Mouse (Mus musculus) lung, embryonic 16.5 days (tissue): Measurements from ENCODE around the gene Mbtps2. TPM values are rescaled to one million over a fixed set of nuclear protein-coding genes. Genes with fewer than 3 reads are reported as not detected.

ENCODE experiments used
- ATAC-seq: fragments of 200-750 bp; cut with Nextera tagmentation; 2 replicates; pipeline ENCODE4 v1.8.0; 2017; ENCODE audit warnings: low read depth, mild to moderate bottlenecking, moderate library complexity
- H3K27ac ChIP-seq: fragments of 300-500 bp; sonication (generic); 2 replicates; pipeline ENCODE4 v1.5.1; 2014; ENCODE audit warnings: mild to moderate bottlenecking, control low read depth, low read length
- H3K27me3 ChIP-seq: fragments of 300-500 bp; sonication (generic); 2 replicates; pipeline ENCODE4 v1.6.1; 2014; ENCODE audit warnings: low read depth, low read length, mixed read lengths; ENCODE audit not compliant: control insufficient read depth, insufficient read depth
- H3K36me3 ChIP-seq: fragments of 300-500 bp; sonication (generic); 2 replicates; pipeline ENCODE4 v1.6.1; 2014; ENCODE audit warnings: low read length; ENCODE audit not compliant: control insufficient read depth, insufficient read depth
- H3K4me1 ChIP-seq: fragments of 300-500 bp; sonication (generic); replicated peaks from 2 replicates; pipeline ENCODE4 v1.6.1; 2014; ENCODE audit warnings: low read length, mixed read lengths; ENCODE audit not compliant: control insufficient read depth, insufficient read depth
- H3K4me2 ChIP-seq: fragments of 300-500 bp; sonication (generic); 2 replicates; pipeline ENCODE4 v1.6.1; 2014; ENCODE audit warnings: low read depth, low read length, control low read depth
- H3K4me3 ChIP-seq: fragments of 300-500 bp; sonication (generic); 2 replicates; pipeline ENCODE4 v1.5.1; 2014; ENCODE audit warnings: mild to moderate bottlenecking, low read length, control low read depth
- H3K9ac ChIP-seq: fragments of 300-500 bp; sonication (generic); 2 replicates; pipeline ENCODE4 v1.6.1; 2014; ENCODE audit warnings: low read length, control low read depth
- H3K9me3 ChIP-seq: fragments of 300-500 bp; sonication (generic); 2 replicates; pipeline ENCODE4 v1.6.1; 2016; ENCODE audit warnings: low read length; ENCODE audit not compliant: control insufficient read depth
- WGBS: fragments of 180-500 bp; shearing (Covaris S2); extraction: QIAGEN DNeasy Blood & Tissue Kit; methylation state at CpG from one replicate; pipeline ENCODE4 v1.1.7; 2014; 5-methylcytosine and 5-hydroxymethylcytosine counted together
- polyA plus RNA-seq: library from polyadenylated mRNA; unstranded; fragments of >200 nt; fragmentation: Nextera tagmentation; extraction: Ambion mirVana; gene quantifications from 2 replicates; pipeline ENCODE4 v1.2.1, GENCODE M21; 2015

Mbtps2 gene
- polyA plus RNA-seq, 1 experiment from 2014 or later = 22.8 TPM

GRCm38 (mm10) chrX:157491145-157491935, 107.2 kb downstream of the Mbtps2 start:
- Histone ChIP-seq H3K36me3 (no peaks in the 10 kb centered on the region), H3K27ac (peak overlapping the region; percentile 71), H3K4me2 (peak overlapping the region; percentile 57), H3K4me1 (no peaks in the 10 kb centered on the region), H3K9me3 (no peaks in the 10 kb centered on the region), H3K4me3 (peak overlapping the region; percentile 68), H3K9ac (peak overlapping the region; percentile 80), H3K27me3 (no peaks in the 10 kb centered on the region)
- peak; percentile 59 for ATAC-seq
- WGBS = 22% methylated on average over 49 of the region's 104 CpGs

- H3K36me3 ChIP-seq = no peaks in the 10 kb centered on the region
- H3K27me3 ChIP-seq = no peaks in the 10 kb centered on the region
- H3K27ac ChIP-seq = peak overlapping the region; percentile 71; the same call in 1 of the 2 replicates
- no peaks in the 10 kb centered on the region for H3K4me1 ChIP-seq
- ATAC-seq = no peak
- WGBS = 6% methylated on average over 12 of the region's 12 CpGs
- peak overlapping the region; percentile 68 for H3K4me3 ChIP-seq
- H3K9me3 ChIP-seq = no peaks in the 10 kb centered on the region
- peak overlapping the region; percentile 80 for H3K9ac ChIP-seq
- peak overlapping the region; percentile 57 for H3K4me2 ChIP-seq
These were observed 107.8 kb downstream of the Mbtps2 start for GRCm38 (mm10) chrX:157490769-157491144.

DNA sequence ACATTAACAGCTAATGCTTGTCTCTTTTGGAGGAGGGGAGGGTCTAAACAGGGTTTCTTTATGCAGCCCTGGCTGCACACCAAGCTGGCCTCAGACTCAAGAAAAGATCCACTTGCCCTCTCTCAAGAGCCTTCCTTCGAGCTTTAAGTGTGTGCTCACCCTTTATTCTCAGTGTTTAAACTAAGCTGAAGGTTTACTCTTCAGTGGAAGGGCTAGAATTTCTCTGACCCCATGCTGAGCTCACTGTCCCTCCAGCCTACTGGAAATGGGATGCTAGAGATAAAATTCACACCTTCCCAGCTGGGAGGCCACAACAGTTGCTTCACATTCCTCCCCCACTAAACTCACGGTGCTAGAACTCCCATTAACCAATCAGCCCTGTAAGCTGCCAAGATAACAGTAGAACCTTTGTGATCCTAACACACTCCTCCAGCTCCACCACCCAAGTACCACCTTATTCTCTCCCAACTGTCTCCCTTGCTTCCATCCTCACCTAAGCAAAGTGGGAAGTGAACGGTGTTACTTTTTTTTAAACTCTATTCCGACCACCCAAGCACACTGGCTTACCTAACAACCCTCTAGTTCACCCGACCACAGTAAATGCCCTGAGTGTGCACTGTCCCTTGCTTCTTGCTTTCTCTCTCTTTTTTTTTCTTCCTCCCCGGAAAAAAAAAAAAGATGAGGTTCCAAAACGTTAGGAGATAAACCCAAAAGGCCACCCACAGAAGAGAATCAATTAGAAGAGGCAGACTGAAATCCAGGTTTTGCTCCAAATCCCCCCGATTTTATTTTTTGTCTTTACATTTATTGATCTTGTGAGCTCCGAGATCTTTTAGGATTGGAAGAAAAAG, 108.4 kb downstream of the Mbtps2 start:
- Histone ChIP-seq H3K9ac (peak overlapping the region; percentile 40), H3K27me3 (no peaks in the 10 kb centered on the region), H3K27ac (peak overlapping the region; percentile 21; the same call in 1 of the 2 replicates), H3K4me2 (peak overlapping the region; percentile 57), H3K9me3 (no peaks in the 10 kb centered on the region), H3K4me3 (peak overlapping the region; percentile 68), H3K4me1 (no peaks in the 10 kb centered on the region), H3K36me3 (no peaks in the 10 kb centered on the region)
- WGBS = 13% methylated on average over 9 of the region's 9 CpGs
- ATAC-seq = no peak; the same call in 1 of the 2 replicates

GRCm38 (mm10) chrX:157488831-157489230, 109.7 kb downstream of the Mbtps2 start:
- no peaks in the 10 kb centered on the region for H3K4me1 ChIP-seq
- H3K9me3 ChIP-seq = no peaks in the 10 kb centered on the region
- no peaks in the 10 kb centered on the region for H3K27me3 ChIP-seq
- ATAC-seq = no peak
- H3K27ac ChIP-seq = no peak overlapping the region
- H3K36me3 ChIP-seq = no peaks in the 10 kb centered on the region
- H3K4me2 ChIP-seq = no peak overlapping the region
- no peak overlapping the region for H3K9ac ChIP-seq
- no peak overlapping the region for H3K4me3 ChIP-seq
- WGBS = 69% methylated on average over 3 of the region's 3 CpGs

DNA sequence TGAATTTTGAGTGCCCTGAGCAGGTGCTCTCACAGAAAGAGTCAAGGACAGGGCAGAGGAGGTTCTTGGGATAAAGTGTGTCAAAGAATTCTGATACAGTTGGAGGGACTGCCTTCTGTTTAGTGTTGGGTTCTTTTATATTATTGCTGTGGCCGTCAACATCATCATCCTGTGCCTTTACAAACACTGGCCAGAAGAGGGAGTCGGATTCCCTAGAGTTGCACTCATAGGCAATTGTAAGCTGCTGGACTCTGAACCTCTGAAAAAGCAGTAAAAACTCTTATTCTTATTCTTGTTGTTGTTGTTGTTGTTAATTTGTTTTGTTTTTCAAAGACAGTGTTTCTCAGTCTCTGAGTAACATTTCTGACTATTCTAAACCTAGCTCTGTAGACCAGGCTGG, 111.8 kb downstream of the Mbtps2 start:
- 40% methylated on average over 2 of the region's 2 CpGs for WGBS
- Histone ChIP-seq H3K27me3 (no peaks in the 10 kb centered on the region), H3K27ac (no peak overlapping the region), H3K4me1 (no peaks in the 10 kb centered on the region), H3K9me3 (no peaks in the 10 kb centered on the region), H3K4me2 (no peak overlapping the region), H3K36me3 (no peaks in the 10 kb centered on the region), H3K9ac (no peak overlapping the region), H3K4me3 (no peak overlapping the region)
- no peak for ATAC-seq

Other genes starting within 250 kb of the Mbtps2 start
- gene Phex, start 183.4 kb downstream of the Mbtps2 start, polyA plus RNA-seq = 4.1 and 5.1 TPM in 2 replicates
- 66.2 and 71.0 TPM in 2 replicates for gene Sms, start 106.4 kb downstream of the Mbtps2 start, polyA plus RNA-seq
- gene Yy2, start 29.7 kb downstream of the Mbtps2 start, polyA plus RNA-seq = 4.8 and 6.2 TPM in 2 replicates
- 40.3 and 48.1 TPM in 2 replicates for gene Smpx, start 100.2 kb upstream of the Mbtps2 start, polyA plus RNA-seq
- gene Klhl34, start 219.7 kb upstream of the Mbtps2 start, polyA plus RNA-seq = 0.67 and 0.88 TPM in 2 replicates